Mouse (Mus musculus) olfactory bulb, adult 2 months (tissue): ENCODE data around the gene Vldlr. TPM values are rescaled to one million over a fixed set of nuclear protein-coding genes. Genes with fewer than 3 reads are reported as not detected.

ENCODE experiments used
- H3K27ac ChIP-seq: fragments of 200-500 bp; 2 replicates; pipeline ENCODE4 v1.5.1; 2012; ENCODE audit warnings: low read depth, low read length; ENCODE audit not compliant: insufficient read depth
- H3K4me1 ChIP-seq: fragments of 200-500 bp; 2 replicates; pipeline ENCODE4 v1.6.1; 2012; ENCODE audit warnings: low read length; ENCODE audit not compliant: control insufficient read depth, insufficient read depth
- H3K4me3 ChIP-seq: fragments of 200-500 bp; 2 replicates; pipeline ENCODE4 v1.5.1; 2012; ENCODE audit warnings: mild to moderate bottlenecking, low read depth, low read length, moderate library complexity; ENCODE audit not compliant: insufficient read depth
- CTCF ChIP-seq: fragments of 200-500 bp; IDR thresholded peaks from 2 replicates; pipeline ENCODE4 v1.5.1; 2012; ENCODE audit warnings: low read depth, mild to moderate bottlenecking, low read length, moderate library complexity; ENCODE audit not compliant: insufficient read depth
- POLR2A ChIP-seq: fragments of 200-500 bp; IDR thresholded peaks from 2 replicates; pipeline ENCODE4 v1.6.1; 2012; ENCODE audit warnings: mild to moderate bottlenecking, low read depth, low read length, moderate library complexity; ENCODE audit not compliant: insufficient read depth
- whole genome bisulfite sequencing: fragments of 180-500 bp; shearing (Covaris S2); methylation state at CpG from one replicate; pipeline ENCODE4 v1.1.7; 2018; 5-methylcytosine and 5-hydroxymethylcytosine counted together
- polyA plus RNA-seq: library from polyadenylated mRNA; stranded (reverse); fragments of >200 nt; gene quantifications from 2 replicates; pipeline ENCODE4 v1.2.4, GENCODE M21; 2012; ENCODE audit warnings: low replicate concordance; ENCODE audit not compliant: missing spikeins, insufficient read depth, insufficient read length

Gene Vldlr
- polyA plus RNA-seq, 1 experiment, result not detected

DNA sequence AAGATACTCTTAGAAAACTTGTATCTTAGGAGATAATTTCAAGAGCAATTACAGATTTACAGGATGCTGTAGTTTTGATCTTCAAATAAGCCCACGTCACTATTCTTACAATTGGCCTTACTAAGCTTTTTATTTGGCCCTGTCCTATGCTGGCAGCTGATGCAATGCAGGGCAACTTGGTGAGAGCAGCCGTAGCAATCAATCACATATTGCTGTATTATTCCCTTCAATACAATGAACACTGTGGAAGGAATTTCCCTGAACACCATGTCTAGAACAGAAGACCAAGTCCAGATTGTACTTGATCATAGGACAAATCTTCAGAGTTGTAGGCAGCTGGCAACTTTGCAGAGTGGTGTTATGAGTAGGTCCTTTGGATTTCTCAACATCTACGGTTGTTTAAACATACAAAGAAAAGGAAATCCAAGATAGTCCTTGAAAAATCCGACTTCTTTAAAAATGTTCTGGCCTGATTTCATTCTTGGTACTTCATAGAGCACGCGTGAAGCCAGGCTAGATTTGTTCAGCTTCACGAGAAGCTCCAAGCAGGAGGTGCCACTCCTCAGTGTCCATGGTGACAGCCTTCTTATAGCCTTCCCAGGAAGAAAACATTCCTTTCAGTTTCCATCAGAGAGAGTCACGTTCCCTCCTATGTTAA lies 44.5 kb downstream of the Vldlr start:
- no peak for TF ChIP-seq POLR2A
- TF ChIP-seq CTCF, result no peak
- no peak overlapping the region for H3K27ac ChIP-seq

DNA sequence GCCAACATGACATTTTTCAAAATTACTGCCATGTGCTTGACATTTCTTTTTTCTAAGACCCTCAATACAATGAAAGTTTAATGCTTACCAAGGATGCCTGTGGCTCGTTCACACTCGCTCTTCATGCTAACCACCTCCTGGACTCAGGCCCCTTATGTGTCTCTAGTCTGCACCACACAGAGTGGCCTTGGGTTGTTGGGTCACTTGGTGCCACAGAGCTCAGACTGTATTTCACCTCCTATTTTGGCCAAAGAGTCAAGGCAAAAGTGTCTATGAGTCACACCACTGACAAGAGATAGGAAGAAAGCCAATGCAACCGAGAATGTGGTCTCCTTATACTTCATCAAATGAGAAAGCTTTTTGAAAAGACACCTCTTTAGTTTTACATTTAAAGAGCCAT lies 45.9 kb downstream of the Vldlr start:
- Histone ChIP-seq H3K27ac (no peak overlapping the region), H3K4me1 (peaks cover 2% of the 10 kb centered on the region; the same call in 1 of the 2 replicates), H3K4me3 (no peak overlapping the region)
- no peak for TF ChIP-seq POLR2A
- no peak for TF ChIP-seq CTCF
- 87% methylated on average over 3 of the region's 3 CpGs for WGBS

More for the DNA sequence above, 44.5 kb downstream of the Vldlr start:
- Histone ChIP-seq H3K4me3 (no peak overlapping the region), H3K4me1 (peaks cover 2% of the 10 kb centered on the region; the same call in 1 of the 2 replicates)
- WGBS, result 90% methylated on average over 8 of the region's 8 CpGs

DNA sequence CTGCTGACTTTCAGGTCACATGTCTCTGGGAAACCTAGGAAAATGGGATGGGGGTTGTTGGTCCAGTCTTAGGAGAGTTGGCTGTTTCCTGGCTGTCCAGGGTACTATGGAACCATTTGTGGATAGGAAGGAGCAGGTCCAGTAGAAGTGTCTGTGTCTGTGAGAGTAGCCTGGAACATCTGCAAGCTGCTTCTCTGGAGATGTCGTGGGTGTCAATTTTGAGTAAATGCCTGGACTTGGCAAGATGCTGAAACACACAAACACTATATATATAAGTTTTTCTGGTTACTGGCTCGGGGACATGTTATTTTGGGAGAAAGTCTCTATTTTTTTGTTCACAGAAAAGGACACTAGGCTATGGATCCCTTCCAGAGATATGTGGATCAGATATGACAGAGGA lies 57.1 kb downstream of the Vldlr start:
- H3K4me3 ChIP-seq, result no peak overlapping the region
- no peaks in the 10 kb centered on the region for H3K4me1 ChIP-seq
- WGBS, result 87% methylated on average over 2 of the region's 2 CpGs
- TF ChIP-seq POLR2A (no peak), CTCF (no peak)
- no peak overlapping the region for H3K27ac ChIP-seq

DNA sequence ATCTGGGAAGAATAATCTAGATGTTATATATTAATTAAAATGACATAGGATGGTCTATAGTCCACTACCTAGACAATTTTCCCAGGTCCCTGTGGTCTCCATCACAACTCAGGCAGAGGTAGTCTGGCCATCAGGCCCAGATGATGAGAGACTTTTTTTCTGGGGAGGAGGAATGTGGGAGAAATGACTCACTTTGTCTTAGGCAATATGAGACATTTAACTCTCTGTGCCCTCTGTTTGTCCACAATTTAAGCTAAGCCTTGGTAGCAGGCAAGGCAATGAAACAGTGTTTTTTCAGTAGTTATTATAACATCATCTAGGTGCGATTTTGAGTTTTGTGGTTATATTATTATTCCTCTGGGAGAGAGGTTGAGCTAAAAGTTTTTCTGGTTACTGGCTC lies 58.1 kb downstream of the Vldlr start:
- H3K4me3 ChIP-seq, result no peak overlapping the region
- H3K27ac ChIP-seq, result no peak overlapping the region
- 100% methylated on average over 1 of the region's 1 CpGs for WGBS
- no peaks in the 10 kb centered on the region for H3K4me1 ChIP-seq
- TF ChIP-seq CTCF (no peak), POLR2A (no peak)

DNA sequence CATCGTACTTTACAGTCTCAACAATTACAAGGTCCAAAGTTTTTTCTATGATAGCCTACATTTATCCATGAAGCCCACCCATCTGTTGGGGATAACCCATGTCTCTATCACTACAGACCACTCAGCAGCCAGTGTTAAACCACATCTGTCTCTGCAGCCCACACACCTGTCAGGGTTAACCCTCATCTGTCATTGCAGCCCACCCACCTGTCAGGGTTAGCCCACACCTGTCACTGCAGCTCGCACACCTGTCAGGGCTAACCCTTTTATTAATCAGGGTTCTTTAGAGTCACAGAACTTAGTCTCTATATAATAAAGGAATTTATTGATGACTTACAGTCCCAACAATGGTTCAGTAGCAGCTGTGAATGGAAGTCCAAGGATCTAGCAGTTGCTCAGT lies 62.9 kb downstream of the Vldlr start:
- WGBS, result 93% methylated on average over 2 of the region's 2 CpGs
- TF ChIP-seq POLR2A (no peak), CTCF (no peak)
- Histone ChIP-seq H3K4me3 (no peak overlapping the region), H3K27ac (no peak overlapping the region), H3K4me1 (no peaks in the 10 kb centered on the region)

Other genes with a start within 250 kb of the Vldlr start
- gene Kcnv2, start 106.1 kb downstream of the Vldlr start, polyA plus RNA-seq, result not detected in 2 replicates
- not detected in 2 replicates for gene Pum3, start 213.3 kb downstream of the Vldlr start, polyA plus RNA-seq